Mouse (Mus musculus): ENCODE measurements around the gene Cask. TPM values are rescaled to one million over a fixed set of nuclear protein-coding genes. Genes with fewer than 3 reads are reported as not detected.

Gene Cask
- total RNA-seq, 2 experiments from 2014 or later = 113 to 135 TPM

DNA sequence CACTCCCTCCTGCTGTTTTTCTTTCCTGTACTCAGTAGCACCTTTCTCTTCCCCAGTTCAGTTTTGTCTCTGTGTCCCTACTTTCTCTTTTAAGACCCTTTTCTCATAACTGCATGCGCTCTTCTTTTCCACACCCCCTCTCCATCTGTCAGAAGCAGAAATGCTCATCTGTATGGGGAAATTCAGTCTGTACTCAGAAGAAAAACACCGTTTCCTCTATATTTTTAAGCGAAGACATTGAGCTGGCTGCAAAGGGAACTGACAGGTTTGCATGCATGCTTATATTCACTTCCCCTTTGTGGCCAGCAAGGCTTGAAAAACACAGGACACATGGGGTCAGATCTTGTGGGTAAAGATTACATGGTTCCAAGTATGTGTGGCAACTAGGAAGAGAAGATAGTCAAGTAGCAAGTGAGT lies 196.2 kb downstream of the Cask start:
- intact Hi-C loops (cut with DNase I) = loop anchor here (2.0 to 10.0 kb wide), 2 partner anchors 190 to 424 kb away; partner anchors contain the start of gene Nyx
- DNase-seq (ENCODE audit: low spot score in 2 of 2) = peak; percentile 7 to 15

- no peak for DNase-seq (ENCODE audit: low spot score in 2 of 2)
- intact Hi-C loops (cut with DNase I) = loop anchor here (10.0 kb wide), 1 partner anchor 187 kb away; the partner anchor contains the start of gene Nyx
Measured at GRCm38 (mm10) chrX:13652291-13652690, 198.9 kb downstream of the Cask start.

DNA sequence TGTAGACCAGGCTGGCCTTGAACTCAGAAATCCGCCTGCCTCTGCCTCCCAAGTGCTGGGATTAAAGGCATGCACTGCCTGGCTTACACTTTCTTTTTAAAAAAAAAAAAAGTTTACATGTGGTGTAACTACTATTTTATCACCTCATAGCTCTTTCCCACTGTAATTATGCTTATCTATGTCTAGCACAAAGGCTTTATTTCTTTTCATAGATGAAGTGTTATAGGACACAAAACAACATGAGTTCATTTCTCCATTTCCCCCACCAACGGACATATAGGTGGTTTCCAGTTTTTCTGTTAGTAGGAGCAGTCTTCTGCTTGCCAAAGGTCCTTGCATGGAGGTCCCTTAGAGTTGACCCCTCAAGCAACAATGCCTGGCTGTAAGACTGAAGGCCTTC lies 199.3 kb downstream of the Cask start:
- DNase-seq (ENCODE audit: low spot score in 2 of 2) = no peak
- intact Hi-C loops (cut with DNase I) = loop anchor here (10.0 kb wide), 1 partner anchor 187 kb away; the partner anchor contains the start of gene Nyx

- intact Hi-C loops (cut with DNase I) = no loop called here
- no peak for DNase-seq (ENCODE audit: low spot score in 2 of 2)
Measured at GRCm38 (mm10) chrX:13638894-13639293, 212.3 kb downstream of the Cask start.

GRCm38 (mm10) chrX:13636398-13636797 lies 214.8 kb downstream of the Cask start:
- intact Hi-C loops (cut with DNase I) = no loop called here
- no peak for DNase-seq (ENCODE audit: low spot score in 2 of 2)

- DNase-seq (ENCODE audit: low spot score in 2 of 2) = no peak
- intact Hi-C loops (cut with DNase I) = no loop called here
Measured at GRCm38 (mm10) chrX:13631599-13632283, 219.4 kb downstream of the Cask start, which contains the start of gene Gpr34. Gpr34 (plus strand) TSS chrX:13632089.

- intact Hi-C loops (cut with DNase I) = no loop called here
- DNase-seq (ENCODE audit: low spot score in 2 of 2) = no peak
Measured at GRCm38 (mm10) chrX:13622654-13623053, 228.5 kb downstream of the Cask start.

DNA sequence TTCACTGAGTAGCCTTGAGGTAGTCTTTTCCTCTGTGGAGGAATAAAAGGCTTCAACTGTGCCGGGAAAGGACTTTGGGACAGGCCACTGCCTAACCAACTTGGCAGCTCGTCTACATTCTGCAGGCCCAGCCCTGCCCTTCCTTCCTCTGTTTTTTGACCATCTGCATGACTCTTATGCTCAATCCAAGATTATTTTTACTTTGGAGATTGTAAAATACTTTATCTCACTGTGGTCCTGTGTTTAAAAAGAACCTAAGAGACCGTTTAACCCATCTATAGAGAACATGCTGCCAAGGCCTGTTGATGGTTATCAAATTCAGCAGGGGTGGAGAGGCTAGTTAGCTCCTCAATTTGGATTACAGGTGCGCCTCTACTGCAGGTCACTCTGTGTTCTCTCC lies 229.7 kb downstream of the Cask start:
- intact Hi-C loops (cut with DNase I) = no loop called here
- no peak for DNase-seq (ENCODE audit: low spot score in 2 of 2)

- no peak for DNase-seq (ENCODE audit: low spot score in 2 of 2)
- intact Hi-C loops (cut with DNase I) = no loop called here
Measured at GRCm38 (mm10) chrX:13618476-13618875, 232.7 kb downstream of the Cask start.

DNA sequence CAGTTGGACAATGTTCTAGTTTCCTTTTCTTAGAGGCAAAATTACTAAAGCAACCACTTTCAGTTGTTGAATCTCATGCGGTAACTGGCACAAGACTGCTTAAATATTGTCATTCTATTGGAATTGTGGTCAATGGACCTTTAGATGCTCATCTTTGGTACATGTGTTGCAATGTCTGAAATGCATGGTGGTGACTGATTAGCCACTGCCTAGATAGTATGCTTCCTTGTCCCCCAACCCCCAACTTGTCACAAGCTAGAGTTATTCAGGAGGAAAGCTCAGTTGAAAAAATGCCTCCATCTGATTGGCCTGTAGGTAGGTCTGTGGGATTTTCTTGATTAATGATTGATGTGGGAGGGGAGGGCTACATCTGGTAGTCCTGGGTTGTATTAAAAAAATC lies 233.9 kb downstream of the Cask start:
- intact Hi-C loops (cut with DNase I) = no loop called here
- no peak for DNase-seq (ENCODE audit: low spot score in 2 of 2)

- DNase-seq (ENCODE audit: low spot score in 2 of 2) = no peak
- intact Hi-C loops (cut with DNase I) = no loop called here
Measured at GRCm38 (mm10) chrX:13616726-13617125, 234.4 kb downstream of the Cask start.

DNA sequence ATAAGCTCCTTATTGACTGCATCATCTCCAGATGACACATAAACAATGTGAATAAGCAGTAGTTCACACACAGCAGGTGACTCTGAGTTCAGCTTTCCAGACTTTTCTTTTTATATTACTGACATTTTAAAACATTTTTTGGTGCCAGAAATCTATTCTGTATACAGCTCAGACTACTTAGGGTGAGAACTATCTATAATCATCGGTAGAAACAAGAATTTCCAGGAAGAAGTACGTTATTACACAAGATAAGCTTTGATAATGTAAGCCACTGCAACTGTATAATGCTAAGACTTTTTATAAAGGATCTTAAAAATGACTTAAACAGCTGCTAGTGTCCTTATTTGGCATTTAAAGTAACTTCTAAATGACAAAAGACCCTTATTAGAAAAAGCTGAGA lies 239.1 kb downstream of the Cask start:
- intact Hi-C loops (cut with DNase I) = no loop called here
- DNase-seq (ENCODE audit: low spot score in 2 of 2) = no peak

- DNase-seq (ENCODE audit: low spot score in 2 of 2) = no peak
- intact Hi-C loops (cut with DNase I) = no loop called here
Measured at GRCm38 (mm10) chrX:13611114-13611513, 240.1 kb downstream of the Cask start.

DNA sequence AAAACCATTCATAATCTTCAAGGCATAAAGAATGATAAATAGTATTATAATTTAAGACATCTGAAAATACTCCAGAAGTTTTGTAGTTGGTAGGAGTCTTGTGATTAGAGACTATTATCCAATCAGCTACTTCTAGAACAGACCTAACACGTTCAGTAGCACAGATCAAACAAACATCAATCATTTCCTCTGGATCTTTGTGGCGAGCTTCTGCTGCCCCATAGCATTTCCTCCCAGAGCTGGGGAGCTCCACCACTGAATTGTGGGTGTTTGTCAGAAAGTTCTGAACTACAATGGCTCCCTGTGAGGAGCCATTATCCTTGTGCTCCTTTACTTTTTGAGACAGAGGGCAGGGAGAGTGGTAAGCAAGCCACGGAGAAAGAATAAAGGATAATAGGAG lies 243.4 kb downstream of the Cask start:
- intact Hi-C loops (cut with DNase I) = no loop called here

GRCm38 (mm10) chrX:13606741-13607140 lies 244.4 kb downstream of the Cask start:
- intact Hi-C loops (cut with DNase I) = no loop called here
- DNase-seq (ENCODE audit: low spot score in 2 of 2) = no peak

More for the DNA sequence above, 243.4 kb downstream of the Cask start:
- no peak for DNase-seq (ENCODE audit: low spot score in 2 of 2)

DNA sequence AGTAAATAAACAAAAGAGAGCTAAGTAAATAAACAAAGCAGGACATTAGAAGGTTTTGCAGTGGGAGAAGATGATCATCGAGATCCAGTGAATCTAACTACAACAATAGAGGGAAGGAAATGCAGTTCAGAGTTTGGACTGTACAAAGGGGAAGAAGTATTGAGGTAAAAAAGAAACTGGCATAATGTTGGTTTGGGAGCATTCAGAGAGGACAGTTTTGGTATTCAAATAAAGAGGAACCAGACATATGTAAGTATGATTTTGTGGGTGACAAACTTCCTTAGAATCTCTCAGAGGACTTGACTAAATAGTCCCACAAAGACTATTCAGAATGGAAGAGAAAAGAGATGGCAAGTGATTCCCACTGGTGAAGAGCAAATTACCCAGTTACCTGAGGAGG lies 251.2 kb downstream of the Cask start:
- intact Hi-C loops (cut with DNase I) = no loop called here
- DNase-seq (ENCODE audit: low spot score in 2 of 2) = no peak

DNA sequence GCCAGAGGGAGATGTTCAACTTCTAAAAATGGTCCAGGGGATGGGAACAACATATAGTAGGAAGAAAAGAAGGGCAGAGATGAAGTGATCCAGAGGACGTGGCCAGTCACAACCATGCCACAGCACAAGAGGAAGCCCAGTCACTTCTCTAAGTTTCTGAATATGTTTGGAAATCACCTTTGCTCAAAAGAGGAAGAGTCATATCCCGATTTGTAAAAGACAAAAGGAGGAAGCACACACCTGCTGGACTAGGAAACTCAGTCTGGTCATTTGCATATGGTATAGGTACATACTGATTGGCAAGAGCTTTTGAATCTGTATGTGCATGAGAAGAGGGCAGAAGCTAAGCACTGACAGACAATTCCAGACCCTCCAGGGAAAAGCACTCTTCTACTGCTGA lies 251.8 kb downstream of the Cask start:
- intact Hi-C loops (cut with DNase I) = no loop called here
- DNase-seq (ENCODE audit: low spot score in 2 of 2) = no peak

GRCm38 (mm10) chrX:13577647-13578046 lies 273.5 kb downstream of the Cask start:
- intact Hi-C loops (cut with DNase I) = no loop called here
- DNase-seq (ENCODE audit: low spot score in 2 of 2) = no peak

- intact Hi-C loops (cut with DNase I) = no loop called here
- DNase-seq (ENCODE audit: low spot score in 2 of 2) = no peak
Measured at GRCm38 (mm10) chrX:13576606-13577005, 274.6 kb downstream of the Cask start.

- no peak for DNase-seq (ENCODE audit: low spot score in 2 of 2)
- intact Hi-C loops (cut with DNase I) = no loop called here
Measured at GRCm38 (mm10) chrX:13574872-13575271, 276.3 kb downstream of the Cask start.

DNA sequence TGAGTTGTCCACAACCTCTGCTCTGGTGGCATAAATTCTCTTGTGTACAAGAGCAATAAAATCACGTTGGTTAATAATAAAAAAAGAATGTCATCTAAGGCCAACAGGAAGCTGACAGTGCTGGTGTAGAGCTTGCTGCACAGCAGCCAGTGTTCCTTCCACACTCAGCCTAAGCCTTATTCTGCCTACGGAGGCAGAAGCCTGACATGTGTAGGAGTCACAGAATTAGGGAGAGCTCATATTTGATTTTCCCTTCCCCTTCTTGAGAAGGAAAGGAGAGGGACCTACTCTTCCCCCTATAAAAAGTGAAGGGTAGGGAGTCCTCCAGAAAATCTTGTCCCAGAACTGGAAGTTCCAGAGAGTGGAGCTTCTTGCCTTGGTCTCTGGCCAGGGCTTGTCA lies 276.9 kb downstream of the Cask start:
- intact Hi-C loops (cut with DNase I) = no loop called here
- no peak for DNase-seq (ENCODE audit: low spot score in 2 of 2)

DNA sequence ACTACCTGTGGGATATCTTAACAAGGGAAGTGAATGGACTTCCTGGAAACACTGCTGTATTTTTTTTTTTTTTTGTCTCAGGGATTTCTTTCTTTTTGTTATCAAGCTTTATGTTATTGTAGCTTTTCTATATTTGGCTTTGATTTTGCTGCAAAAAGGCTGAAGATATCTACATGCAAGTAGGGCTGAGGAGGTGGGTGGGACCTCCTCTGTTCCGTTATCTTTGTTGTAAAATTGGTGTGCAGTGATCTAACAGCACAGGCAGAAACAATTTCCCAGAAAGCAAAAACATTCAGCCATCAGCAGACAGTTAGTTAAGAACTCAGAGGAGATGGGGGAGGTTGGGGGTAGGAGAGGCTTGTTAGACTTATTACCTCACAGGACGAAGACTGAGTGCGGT lies 296.7 kb downstream of the Cask start:
- no peak for DNase-seq (ENCODE audit: low spot score in 2 of 2)
- intact Hi-C loops (cut with DNase I) = no loop called here

Data from left cerebral cortex, postnatal 36 days (tissue).